Mouse (Mus musculus) hindbrain, embryonic 13.5 days (tissue): ENCODE measurements at regions not wholly inside any gene's neighbourhood (a gene's known extent, or its start where the extent isn't known, plus 50 kb on each side); places are given as distances from the start of the nearest gene placed in this dataset.

ENCODE experiments used
- ATAC-seq: fragments of 200-750 bp; cut with Nextera tagmentation; 2 replicates; pipeline ENCODE4 v1.8.0; 2017; ENCODE audit warnings: moderate TSS enrichment; ENCODE audit not compliant: low FRiP score
- H3K27ac ChIP-seq: fragments of 300-500 bp; sonication (generic); 2 replicates; pipeline ENCODE4 v1.5.1; 2015; ENCODE audit warnings: inconsistent platforms, mild to moderate bottlenecking, moderate library complexity
- H3K27me3 ChIP-seq: fragments of 300-500 bp; sonication (generic); 2 replicates; pipeline ENCODE4 v1.6.1; 2015; ENCODE audit warnings: mild to moderate bottlenecking, inconsistent platforms
- H3K36me3 ChIP-seq: fragments of 300-500 bp; sonication (generic); 2 replicates; pipeline ENCODE4 v1.6.1; 2015; ENCODE audit warnings: mild to moderate bottlenecking, inconsistent platforms
- H3K4me1 ChIP-seq: fragments of 300-500 bp; sonication (generic); replicated peaks from 2 replicates; pipeline ENCODE4 v1.6.1; 2015; ENCODE audit warnings: inconsistent platforms
- H3K4me2 ChIP-seq: fragments of 300-500 bp; sonication (generic); 2 replicates; pipeline ENCODE4 v1.6.1; 2015; ENCODE audit warnings: inconsistent platforms, mild to moderate bottlenecking, moderate library complexity
- H3K4me3 ChIP-seq: fragments of 300-500 bp; sonication (generic); 2 replicates; pipeline ENCODE4 v1.5.1; 2015; ENCODE audit warnings: mild to moderate bottlenecking, inconsistent platforms
- H3K9ac ChIP-seq: fragments of 300-500 bp; sonication (generic); 2 replicates; pipeline ENCODE4 v1.6.1; 2015; ENCODE audit warnings: mild to moderate bottlenecking, inconsistent platforms
- H3K9me3 ChIP-seq: fragments of 300-500 bp; sonication (generic); 2 replicates; pipeline ENCODE4 v1.6.1; 2016; ENCODE audit warnings: inconsistent platforms
- WGBS: fragments of 180-500 bp; shearing (Covaris S2); methylation state at CpG from one replicate; pipeline ENCODE4 v1.1.7; 2015; 5-methylcytosine and 5-hydroxymethylcytosine counted together

DNA sequence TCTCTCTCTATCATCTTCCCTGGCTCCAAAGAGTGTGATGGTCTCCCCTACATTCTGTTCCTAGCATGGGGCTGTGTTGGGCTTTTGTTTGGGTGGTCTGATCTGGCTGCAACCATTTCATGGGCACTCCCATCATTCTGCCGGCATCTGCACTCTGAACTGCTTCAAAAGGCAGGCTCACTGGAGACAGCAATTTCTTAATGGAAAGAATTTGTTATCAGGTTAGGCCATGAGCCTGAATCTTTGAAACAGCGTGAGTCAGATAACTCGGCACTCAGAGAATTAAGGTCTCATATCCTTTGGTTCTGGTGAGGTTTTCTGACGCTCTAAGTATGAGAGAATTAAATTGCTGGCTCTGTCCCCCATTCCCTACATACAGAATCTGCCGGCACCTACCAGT is 519.8 kb upstream of the Arid1b start:
- WGBS, result 72% methylated on average over 5 of the region's 5 CpGs

DNA sequence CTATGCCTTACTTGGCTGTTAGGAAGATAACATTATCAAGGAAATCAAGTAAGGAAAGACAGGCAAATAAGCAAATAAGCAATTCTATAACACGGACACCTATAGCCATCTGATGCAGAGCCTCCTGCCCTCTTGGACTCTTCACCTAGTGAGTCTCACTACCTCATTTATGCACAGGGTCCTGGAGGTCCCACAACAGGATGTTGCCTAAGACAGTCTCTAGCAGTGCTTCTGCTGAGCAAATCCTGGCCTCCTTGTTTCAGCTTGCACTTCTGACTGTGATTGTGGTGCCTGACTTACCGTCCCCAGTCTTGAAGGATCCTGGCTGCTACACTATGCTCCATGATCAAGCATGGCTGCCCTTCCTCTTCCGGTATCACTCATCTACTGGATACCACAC is 518.5 kb upstream of the Arid1b start:
- Histone ChIP-seq H3K27me3 (no peaks in the 10 kb centered on the region), H3K9me3 (no peaks in the 10 kb centered on the region), H3K4me3 (no peak overlapping the region), H3K4me2 (no peak overlapping the region), H3K36me3 (no peaks in the 10 kb centered on the region), H3K9ac (no peak overlapping the region), H3K27ac (no peak overlapping the region), H3K4me1 (no peaks in the 10 kb centered on the region; the same call in 1 of the 2 replicates)
- 95% methylated on average over 3 of the region's 3 CpGs for WGBS
- ATAC-seq, result no peak

More for the DNA sequence above, 519.8 kb upstream of the Arid1b start:
- Histone ChIP-seq H3K27ac (no peak overlapping the region), H3K27me3 (no peaks in the 10 kb centered on the region), H3K4me1 (no peaks in the 10 kb centered on the region; the same call in 1 of the 2 replicates), H3K36me3 (no peaks in the 10 kb centered on the region), H3K4me3 (no peak overlapping the region), H3K9ac (no peak overlapping the region), H3K4me2 (no peak overlapping the region), H3K9me3 (no peaks in the 10 kb centered on the region)
- ATAC-seq, result no peak

DNA sequence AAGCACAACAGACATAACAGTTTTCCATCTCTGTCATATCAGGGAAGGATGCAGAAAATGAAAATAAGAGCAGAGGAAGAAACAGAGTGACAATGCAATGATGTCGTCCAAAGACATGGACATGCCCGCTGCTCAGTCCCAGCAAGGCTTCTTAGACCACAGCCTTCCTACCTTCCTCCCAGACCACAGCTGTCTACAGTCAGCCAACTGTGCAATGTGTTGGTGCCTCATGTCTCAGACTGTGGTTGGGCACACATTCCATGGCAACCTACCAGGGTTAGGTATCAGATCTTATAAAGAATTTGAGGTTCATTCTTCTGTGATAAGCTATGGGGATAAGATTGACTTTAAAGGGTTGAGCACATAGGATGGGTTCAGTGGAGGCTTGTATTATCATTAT is 499.7 kb upstream of the Arid1b start:
- ATAC-seq, result no peak
- no peak overlapping the region for H3K9ac ChIP-seq
- peak overlapping the region; percentile 26; the same call in 1 of the 2 replicates for H3K27ac ChIP-seq
- no peaks in the 10 kb centered on the region for H3K27me3 ChIP-seq
- H3K4me3 ChIP-seq, result no peak overlapping the region
- peaks cover 20% of the 10 kb centered on the region for H3K4me1 ChIP-seq
- WGBS, result 96% methylated on average over 2 of the region's 2 CpGs
- no peaks in the 10 kb centered on the region for H3K36me3 ChIP-seq
- no peaks in the 10 kb centered on the region for H3K9me3 ChIP-seq
- H3K4me2 ChIP-seq, result no peak overlapping the region

DNA sequence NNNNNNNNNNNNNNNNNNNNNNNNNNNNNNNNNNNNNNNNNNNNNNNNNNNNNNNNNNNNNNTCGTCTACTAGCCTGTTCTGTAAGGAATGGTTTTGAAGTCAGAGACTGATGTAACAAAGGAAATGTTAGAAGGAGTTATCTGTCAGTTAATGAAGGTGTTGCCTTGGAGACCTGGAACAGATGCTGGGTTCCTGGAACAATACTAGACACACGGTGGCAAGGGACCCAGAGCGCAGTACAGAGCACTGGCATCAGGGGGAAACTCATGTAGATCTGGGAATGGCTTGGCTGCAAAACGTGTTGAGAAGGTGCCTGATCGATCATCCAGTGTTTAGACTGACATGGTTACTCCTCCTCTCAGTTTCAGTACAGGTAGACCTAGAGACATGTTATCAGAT is 493.6 kb upstream of the Arid1b start:
- no peak for ATAC-seq
- Histone ChIP-seq H3K9me3 (no peaks in the 10 kb centered on the region), H3K27me3 (no peaks in the 10 kb centered on the region), H3K4me3 (no peak overlapping the region), H3K4me2 (no peak overlapping the region), H3K36me3 (no peaks in the 10 kb centered on the region), H3K27ac (no peak overlapping the region), H3K9ac (no peak overlapping the region), H3K4me1 (peaks cover 12% of the 10 kb centered on the region)
- 66% methylated on average over 5 of the region's 5 CpGs for WGBS

DNA sequence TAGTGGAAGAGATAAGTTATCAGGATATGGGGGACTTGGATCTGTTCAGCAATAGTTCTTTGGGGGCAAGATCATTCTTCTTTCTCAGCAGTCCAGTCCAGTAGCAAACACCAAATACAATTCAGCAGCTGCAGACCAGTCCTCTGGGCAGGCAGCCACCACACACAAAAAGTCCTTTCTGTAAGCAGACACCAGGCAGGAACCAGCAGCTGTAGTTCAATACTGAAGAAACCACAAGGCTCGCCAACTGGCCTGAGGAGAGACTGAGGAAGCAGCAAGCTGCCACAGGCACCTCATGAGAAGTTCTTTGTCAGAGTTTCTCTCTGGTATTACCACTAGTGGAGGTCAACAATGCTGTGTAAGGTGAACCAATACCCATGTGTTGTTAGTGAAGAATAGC is 493.1 kb upstream of the Arid1b start:
- Histone ChIP-seq H3K36me3 (no peaks in the 10 kb centered on the region), H3K4me2 (no peak overlapping the region), H3K9me3 (no peaks in the 10 kb centered on the region), H3K27ac (no peak overlapping the region), H3K4me1 (peaks cover 12% of the 10 kb centered on the region), H3K27me3 (no peaks in the 10 kb centered on the region), H3K9ac (no peak overlapping the region), H3K4me3 (no peak overlapping the region)
- no peak for ATAC-seq
- WGBS, result 61% methylated on average over 1 of the region's 1 CpGs

DNA sequence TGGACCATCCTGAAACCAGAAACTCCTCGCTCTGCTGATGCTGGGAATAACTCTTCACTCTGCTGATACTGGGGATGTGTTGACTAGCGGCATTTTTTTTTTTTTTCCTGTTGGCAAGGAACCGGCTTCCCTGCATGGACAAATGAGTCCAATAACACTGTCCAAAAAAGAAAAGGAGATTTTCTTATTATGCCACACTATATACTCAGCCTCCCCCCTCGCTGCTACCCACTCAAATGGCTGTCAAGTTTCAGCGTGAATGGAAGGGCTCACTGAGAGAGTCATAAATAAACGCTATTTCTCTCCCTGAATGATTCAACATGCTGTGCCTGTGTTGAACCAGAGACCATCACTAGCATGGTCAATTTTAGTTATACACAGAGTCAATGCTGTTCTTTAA is 489.2 kb upstream of the Arid1b start:
- no peak overlapping the region for H3K9ac ChIP-seq
- no peaks in the 10 kb centered on the region for H3K9me3 ChIP-seq
- H3K4me3 ChIP-seq, result no peak overlapping the region
- H3K27ac ChIP-seq, result no peak overlapping the region
- H3K4me2 ChIP-seq, result no peak overlapping the region
- H3K27me3 ChIP-seq, result no peaks in the 10 kb centered on the region
- no peak for ATAC-seq
- no peaks in the 10 kb centered on the region for H3K36me3 ChIP-seq
- WGBS, result 70% methylated on average over 6 of the region's 6 CpGs
- no peaks in the 10 kb centered on the region for H3K4me1 ChIP-seq

DNA sequence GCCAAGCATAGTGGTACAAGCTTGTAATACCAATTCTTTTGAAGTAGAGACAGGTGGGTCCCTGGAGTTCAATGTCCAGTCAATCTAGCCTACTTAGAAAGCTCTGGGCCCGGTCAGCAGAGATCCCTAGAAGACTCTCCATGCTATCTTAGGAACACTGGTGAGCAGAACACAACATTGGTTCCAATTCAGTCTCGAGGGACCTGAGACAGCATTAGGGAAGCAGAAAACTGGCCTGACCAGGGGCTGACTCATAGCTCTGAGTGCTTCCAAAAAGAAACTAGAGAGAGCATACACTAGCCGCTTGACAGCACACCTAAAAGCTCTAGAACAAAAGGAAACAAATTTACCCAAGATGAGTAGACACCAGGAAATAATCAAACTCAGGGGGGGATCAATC is 484.6 kb upstream of the Arid1b start:
- Histone ChIP-seq H3K4me3 (no peak overlapping the region), H3K27me3 (no peaks in the 10 kb centered on the region), H3K36me3 (no peaks in the 10 kb centered on the region), H3K27ac (no peak overlapping the region), H3K9ac (no peak overlapping the region), H3K4me1 (no peaks in the 10 kb centered on the region), H3K9me3 (no peaks in the 10 kb centered on the region), H3K4me2 (no peak overlapping the region)
- ATAC-seq, result no peak
- 78% methylated on average over 3 of the region's 3 CpGs for WGBS

DNA sequence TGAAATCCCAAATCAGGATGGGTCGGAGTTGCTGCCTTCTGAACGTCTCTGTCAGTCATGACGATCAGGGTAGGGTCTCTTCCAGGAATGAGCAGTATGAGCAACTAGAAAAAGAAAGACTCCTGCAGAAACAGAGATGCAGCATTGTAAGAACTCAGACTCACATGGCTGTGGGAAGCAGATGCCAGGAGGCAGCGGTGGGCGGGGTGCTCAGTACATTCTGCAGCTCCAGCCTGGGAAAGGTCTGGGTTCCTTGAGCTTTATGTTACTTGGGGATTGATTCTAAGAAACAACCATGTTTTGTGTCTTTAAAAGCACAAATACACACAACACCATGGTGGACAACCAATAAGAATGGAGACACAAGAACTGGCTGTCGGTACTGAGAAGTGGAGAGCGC is 478.0 kb upstream of the Arid1b start:
- Histone ChIP-seq H3K4me3 (no peak overlapping the region), H3K4me2 (no peak overlapping the region), H3K36me3 (no peaks in the 10 kb centered on the region), H3K9me3 (no peaks in the 10 kb centered on the region), H3K27me3 (no peaks in the 10 kb centered on the region), H3K27ac (0 out of 2 replicates have a peak overlapping the region, but pooled peaks have one; percentile 4), H3K9ac (no peak overlapping the region), H3K4me1 (no peaks in the 10 kb centered on the region)
- WGBS, result 84% methylated on average over 7 of the region's 7 CpGs
- ATAC-seq, result no peak

DNA sequence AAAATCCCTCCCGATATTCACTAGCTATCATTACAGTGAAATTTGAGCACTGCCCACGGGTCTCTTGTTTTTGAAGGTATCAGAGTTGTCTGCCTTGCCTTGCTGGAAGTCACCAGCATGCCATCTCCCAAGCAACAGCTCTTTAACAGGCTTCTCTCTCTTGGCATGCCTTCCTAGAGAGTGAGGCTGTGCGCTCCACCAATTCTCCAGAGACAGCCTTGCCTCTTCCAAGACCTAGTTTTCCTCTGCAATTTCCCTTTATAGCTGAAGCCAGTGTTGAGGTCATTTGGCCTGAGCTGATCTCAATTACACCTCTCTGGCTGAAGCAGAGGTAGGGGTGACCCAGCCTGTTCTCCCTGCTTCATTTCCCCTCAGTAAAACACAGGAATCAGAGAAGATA is 477.3 kb upstream of the Arid1b start:
- Histone ChIP-seq H3K36me3 (no peaks in the 10 kb centered on the region), H3K4me3 (no peak overlapping the region), H3K4me2 (no peak overlapping the region), H3K9me3 (no peaks in the 10 kb centered on the region), H3K9ac (no peak overlapping the region), H3K27me3 (no peaks in the 10 kb centered on the region), H3K27ac (no peak overlapping the region), H3K4me1 (no peaks in the 10 kb centered on the region)
- WGBS, result 60% methylated on average over 3 of the region's 3 CpGs
- no peak for ATAC-seq

DNA sequence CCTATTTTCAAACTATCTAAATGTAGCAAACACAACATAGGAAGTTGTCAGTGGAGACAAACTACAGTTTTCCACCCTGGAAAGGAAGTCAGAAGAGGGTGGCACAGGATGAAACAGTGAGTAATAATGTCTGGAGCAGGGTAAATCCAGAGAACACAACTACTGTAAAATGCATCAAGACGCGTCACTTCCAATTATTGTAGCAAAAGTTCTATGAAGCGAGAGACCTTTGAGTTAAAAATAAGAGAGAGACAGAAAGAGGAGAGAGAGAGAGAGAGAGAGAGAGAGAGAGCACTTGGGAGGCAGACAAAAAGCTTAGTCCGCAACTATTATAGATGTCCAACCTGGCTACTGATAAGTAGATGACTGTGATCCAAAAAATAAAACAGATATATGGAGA is 473.1 kb upstream of the Arid1b start:
- H3K27ac ChIP-seq, result no peak overlapping the region
- no peaks in the 10 kb centered on the region for H3K27me3 ChIP-seq
- H3K4me2 ChIP-seq, result no peak overlapping the region
- no peaks in the 10 kb centered on the region for H3K36me3 ChIP-seq
- H3K9ac ChIP-seq, result no peak overlapping the region
- H3K4me3 ChIP-seq, result no peak overlapping the region
- H3K9me3 ChIP-seq, result no peaks in the 10 kb centered on the region
- H3K4me1 ChIP-seq, result no peaks in the 10 kb centered on the region
- WGBS, result 95% methylated on average over 4 of the region's 4 CpGs
- ATAC-seq, result no peak

DNA sequence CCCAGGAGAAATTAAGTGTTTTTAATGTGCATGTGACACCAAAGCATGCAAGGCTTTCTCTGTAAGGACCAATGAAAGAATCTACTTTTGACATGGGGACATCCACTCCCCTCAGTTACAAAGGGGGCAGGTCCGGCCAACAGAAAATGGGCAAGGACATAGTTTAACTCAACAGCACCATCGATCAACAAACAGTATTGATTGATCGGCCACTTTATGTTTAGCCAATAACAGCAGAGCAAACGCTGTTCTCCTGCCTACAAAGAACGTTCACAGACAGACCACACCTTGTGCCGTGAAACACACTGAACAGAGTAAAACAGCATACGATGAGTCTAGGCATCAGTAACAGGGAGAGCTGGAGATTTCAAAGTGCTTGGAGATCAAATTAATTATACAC is 467.7 kb upstream of the Arid1b start:
- no peak overlapping the region for H3K4me2 ChIP-seq
- H3K4me1 ChIP-seq, result no peaks in the 10 kb centered on the region
- no peak for ATAC-seq
- H3K27me3 ChIP-seq, result no peaks in the 10 kb centered on the region
- no peaks in the 10 kb centered on the region for H3K36me3 ChIP-seq
- no peak overlapping the region for H3K27ac ChIP-seq
- WGBS, result 88% methylated on average over 7 of the region's 7 CpGs
- no peaks in the 10 kb centered on the region for H3K9me3 ChIP-seq
- H3K4me3 ChIP-seq, result no peak overlapping the region
- H3K9ac ChIP-seq, result no peak overlapping the region

DNA sequence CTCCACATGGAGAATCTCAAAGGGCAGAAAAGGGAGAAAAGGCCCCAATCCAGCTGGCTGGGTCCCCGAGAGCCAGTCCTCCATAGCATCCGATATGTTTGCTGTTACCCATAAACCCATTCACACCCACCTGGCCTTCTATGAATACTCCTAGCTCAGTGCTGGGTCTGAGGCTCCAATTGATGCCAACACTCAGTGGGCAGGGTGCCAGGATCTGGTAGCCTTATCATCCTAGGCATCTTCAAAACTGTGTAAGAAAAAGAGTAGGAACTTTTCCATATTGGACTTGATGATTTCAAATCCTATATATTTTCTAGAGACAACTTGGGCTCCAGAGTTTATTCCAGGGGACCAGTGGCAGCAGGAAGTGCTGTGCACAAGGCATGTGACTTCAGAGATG is 462.0 kb upstream of the Arid1b start:
- no peak for ATAC-seq
- H3K27ac ChIP-seq, result no peak overlapping the region
- no peaks in the 10 kb centered on the region for H3K9me3 ChIP-seq
- H3K36me3 ChIP-seq, result no peaks in the 10 kb centered on the region
- H3K4me2 ChIP-seq, result no peak overlapping the region
- H3K4me1 ChIP-seq, result no peaks in the 10 kb centered on the region
- H3K27me3 ChIP-seq, result no peaks in the 10 kb centered on the region
- 91% methylated on average over 2 of the region's 2 CpGs for WGBS
- H3K4me3 ChIP-seq, result no peak overlapping the region
- H3K9ac ChIP-seq, result no peak overlapping the region

DNA sequence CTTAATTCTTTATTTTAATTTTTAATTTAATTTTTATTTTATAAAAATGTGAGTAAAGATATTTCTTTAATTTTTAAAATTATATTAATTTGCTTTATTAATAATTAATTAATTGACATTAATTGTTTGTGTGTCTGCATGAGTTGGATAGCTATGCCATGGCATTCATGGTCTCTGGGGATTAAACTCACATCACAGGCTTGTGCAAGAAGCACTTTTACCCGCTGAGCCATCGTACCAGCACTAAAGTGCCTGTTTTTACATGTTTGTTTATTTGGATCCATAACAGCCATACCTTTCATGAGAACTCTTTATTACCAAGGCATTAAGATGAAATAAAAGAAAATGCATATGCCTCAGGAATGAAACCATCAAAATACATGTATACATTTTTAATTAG is 453.7 kb upstream of the Arid1b start:
- Histone ChIP-seq H3K27ac (no peak overlapping the region), H3K36me3 (no peaks in the 10 kb centered on the region), H3K9me3 (no peaks in the 10 kb centered on the region), H3K4me2 (no peak overlapping the region), H3K9ac (no peak overlapping the region), H3K27me3 (no peaks in the 10 kb centered on the region), H3K4me3 (no peak overlapping the region), H3K4me1 (peaks cover 10% of the 10 kb centered on the region)
- 53% methylated on average over 2 of the region's 2 CpGs for WGBS
- no peak for ATAC-seq
